Mouse (Mus musculus): ENCODE results near the gene Epn1.
A peak's percentile ranks its signal among the peaks of the same experiment; 100 is the strongest.

The Epn1 gene

DNA sequence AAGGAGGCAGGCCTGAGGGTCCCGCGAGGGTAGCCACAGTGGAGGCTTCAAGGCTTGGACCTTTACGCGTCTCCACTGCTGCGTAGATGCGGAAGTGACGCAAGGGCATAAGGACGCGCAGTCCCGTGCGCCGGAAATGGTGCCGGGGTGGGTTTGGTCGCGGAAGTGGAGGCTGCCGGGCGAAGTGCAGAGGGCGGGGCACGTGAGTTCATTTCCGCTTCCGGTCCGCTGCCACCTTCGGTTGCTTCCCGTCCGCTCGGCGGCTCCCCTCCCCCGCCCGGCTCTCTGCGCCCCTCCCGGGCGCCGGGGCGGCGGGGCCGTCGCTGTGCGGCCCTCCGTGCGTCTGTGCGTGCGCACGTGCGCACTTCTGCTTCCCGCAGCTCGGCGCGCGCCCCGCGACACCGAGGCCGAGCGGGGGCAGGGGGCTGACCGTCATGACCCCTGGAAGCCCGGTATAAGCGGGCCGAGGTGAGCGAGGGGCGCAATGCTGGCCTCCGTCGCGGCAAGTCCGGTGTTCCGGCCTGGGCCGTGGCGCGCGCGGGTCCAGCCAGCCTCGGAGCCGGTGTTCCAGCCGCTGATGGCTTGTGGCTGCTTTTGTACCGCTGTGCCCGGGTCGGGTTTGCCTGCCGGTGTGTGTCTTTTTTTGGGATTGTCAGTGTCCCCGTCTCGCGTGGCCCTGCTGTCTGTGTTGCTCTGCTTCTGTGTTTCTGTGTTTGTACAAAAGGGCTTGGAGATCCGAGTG, at the start of gene Epn1:
Epn1 (plus strand) TSS at position 226 of the 742 bp plus-strand sequence.
- DNase-seq (ENCODE audit: low spot score), result peak; percentile 89

DNA sequence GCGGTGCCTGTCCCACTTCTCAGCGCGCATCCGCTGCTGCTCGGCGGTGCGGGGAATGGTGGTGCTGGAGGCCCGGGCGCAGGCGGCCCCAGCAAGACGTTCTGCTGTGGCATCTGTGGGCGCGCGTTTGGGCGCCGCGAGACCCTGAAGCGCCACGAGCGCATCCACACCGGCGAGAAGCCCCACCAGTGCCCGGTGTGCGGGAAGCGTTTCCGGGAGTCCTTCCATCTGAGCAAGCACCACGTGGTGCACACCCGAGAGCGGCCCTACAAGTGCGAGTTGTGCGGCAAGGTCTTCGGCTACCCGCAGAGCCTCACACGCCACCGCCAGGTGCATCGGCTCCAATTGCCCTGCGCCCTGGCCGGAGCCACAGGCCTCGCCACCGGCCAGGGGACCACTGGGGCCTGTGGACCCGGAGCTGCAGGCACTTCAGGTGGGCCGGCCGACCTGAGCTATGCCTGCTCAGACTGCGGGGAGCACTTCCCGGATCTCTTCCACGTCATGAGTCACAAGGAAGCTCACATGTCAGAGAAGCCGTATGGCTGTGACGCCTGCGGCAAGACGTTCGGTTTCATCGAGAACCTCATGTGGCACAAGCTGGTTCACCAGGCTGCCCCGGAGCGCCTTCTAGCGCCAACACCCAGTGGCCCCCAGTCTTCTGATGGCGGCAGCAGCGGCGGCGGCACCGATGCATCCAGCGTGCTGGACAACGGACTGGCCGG, 49.3 kb upstream of the Epn1 start:
- no peak for DNase-seq (ENCODE audit: low spot score)

DNA sequence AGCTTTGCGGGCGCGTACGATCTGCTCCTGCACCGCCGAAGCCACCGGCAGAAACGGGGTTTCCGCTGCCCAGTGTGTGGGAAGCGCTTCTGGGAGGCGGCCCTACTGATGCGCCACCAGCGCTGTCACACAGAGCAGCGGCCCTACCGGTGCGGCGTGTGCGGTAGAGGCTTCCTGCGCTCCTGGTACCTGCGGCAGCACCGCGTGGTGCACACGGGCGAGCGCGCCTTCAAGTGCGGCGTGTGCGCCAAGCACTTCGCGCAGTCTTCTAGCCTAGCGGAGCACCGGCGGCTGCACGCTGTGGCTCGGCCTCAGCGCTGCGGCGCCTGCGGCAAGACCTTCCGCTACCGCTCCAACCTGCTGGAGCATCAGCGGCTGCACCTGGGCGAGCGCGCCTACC, 48.5 kb upstream of the Epn1 start:
- no peak for DNase-seq (ENCODE audit: low spot score)

DNA sequence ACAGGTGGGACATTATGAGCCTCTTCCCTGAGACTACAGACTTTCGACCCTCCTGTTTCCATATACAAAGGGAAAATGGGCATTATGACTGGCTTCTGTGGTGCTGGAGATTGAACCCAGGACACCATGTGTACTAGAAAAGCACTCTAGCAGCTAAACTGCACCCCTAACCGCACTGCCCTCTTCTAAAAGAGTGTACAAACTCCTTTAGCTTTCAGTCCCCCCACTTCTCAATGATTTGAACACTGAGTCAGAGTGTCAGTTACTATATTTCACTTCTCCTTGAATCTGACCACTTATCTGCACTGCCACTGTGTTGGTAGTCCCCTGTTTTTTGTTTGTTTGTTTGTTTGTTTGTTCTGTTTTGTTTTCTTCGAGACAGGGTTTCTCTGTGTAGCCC, 46.2 kb upstream of the Epn1 start, which contains the start of gene 4632433K11Rik:
4632433K11Rik (plus strand) TSS at position 301 of the 400 bp plus-strand sequence.
- no peak for DNase-seq (ENCODE audit: low spot score)

DNA sequence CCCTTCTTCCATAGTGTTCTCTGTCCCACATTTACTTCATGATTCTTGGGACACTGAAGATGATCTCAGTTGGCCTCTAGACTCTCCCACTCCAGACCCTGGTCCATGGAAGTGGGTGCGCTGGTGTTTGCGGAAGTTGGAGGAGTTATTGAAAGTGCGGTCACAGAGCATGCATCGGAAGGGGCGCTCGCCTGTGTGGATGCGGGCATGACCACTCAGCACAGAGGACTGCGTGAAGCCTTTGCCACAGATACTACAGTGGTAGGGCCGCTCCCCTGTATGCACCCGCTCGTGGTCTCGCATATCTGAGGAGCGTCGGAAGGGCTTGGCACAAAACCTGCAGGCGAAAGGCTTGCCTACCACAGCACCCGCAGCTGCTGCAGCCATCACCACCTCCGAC, 44.4 kb upstream of the Epn1 start:
- no peak for DNase-seq (ENCODE audit: low spot score)

DNA sequence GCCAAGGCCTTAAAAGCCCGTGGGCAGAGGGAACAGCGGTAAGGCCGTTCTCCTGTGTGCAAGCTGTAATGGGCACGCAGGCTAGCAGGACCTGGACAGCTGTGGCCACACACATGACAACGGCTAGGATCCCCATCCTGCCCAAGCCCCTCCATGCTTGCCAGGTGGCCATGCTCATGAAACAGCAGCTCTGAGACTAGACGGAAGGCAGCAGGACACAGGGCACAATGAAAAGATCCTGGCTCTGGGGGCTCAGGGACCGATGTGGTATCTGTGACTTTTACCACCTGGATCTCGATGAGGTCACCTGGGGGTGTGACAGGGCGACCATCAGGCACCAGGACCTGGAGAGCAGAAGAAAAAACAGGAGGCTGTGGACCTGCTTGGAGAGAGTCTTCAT, 43.9 kb upstream of the Epn1 start:
- DNase-seq (ENCODE audit: low spot score), result no peak

DNA sequence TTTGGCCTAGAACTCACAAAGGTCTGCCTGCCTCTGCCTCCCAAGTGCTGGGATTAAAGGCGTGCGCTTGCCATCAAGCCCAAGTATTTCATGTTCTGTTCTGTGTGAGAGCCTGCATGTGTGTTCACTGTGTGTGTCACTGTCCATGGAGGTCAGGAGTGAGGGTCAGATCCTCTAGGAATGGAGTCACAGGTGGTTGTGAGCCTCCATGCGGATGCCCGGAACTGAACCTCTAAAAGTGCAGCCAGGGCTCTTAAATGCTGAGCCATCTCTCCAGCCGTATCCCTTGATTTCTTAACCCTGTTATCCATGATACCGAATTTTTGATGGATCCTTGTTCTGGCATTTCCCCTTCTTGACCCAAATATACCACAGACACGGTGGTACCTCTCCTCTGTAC, 43.0 kb upstream of the Epn1 start:
- no peak for DNase-seq (ENCODE audit: low spot score)

DNA sequence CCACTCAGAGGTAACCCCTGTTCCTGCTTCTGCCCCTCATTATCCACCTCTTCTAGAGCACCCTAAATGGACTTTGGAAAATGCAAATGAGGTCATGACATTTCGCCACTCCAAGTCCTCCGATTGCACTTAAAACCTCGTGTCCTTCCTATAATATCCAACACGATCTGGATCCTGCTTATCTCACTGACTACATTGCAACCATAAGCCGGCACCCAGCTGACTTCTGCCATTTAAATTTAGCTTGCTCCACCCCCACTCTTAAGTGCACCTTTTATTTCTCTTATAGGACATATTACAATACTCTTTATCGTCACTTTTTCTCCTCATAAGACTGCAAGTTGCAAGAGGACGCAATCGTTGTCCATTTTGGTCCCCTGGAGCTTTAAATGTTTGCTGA, 42.6 kb upstream of the Epn1 start:
- DNase-seq (ENCODE audit: low spot score), result no peak

DNA sequence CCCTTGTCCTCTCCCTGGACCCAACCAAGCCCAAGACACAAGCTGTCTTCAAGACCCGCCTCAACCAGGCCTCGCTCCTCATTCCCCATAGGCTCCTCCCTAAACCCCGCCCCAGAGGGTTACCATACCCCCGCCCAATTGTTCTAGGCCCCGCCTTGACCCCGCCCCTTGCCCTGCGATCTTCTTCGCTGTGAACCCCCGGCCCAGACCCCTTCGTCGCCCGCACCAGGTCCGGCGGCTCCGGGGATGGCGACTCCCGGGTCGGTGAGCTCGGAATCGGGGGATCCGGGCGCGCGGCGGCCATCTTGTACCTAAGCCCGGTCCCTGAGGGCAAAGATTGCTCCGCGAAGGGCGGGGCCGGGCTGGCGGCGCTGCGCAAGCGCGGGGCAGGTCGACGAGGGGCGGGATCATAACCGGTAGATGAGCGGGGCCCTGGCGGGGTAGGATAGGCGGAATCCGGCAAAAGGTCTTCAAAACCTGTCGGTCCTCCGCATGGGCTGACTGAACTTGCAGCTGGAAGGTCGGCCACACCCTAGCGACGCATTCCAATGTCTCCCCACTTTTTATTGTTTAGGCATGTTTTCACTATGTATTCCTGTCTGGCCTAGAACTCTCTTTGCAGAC, 41.8 kb upstream of the Epn1 start, which contains the start of gene Zfp784:
Zfp784 (minus strand) TSS at position 338 of the 624 bp plus-strand sequence.
- peak; percentile 94 for DNase-seq (ENCODE audit: low spot score)

DNA sequence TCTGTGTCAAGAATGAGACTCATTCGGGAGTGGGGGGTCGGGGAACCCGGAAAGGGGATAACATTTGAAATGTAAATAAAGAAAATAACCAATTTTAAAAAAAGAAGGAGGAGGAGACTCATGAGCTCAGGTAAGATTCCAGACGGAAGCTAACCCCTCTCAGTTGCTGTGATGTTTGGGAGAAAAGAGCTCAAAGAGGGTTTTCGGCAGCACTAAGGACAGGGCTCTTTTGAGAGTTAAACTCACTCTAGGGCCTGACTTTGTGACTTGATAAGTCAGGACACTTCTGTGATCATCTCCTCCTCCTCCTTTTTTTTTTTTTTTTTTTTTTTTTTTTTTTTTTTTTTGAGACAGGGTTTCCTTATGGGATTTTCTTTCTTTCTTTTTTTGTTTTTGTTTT, 41.1 kb upstream of the Epn1 start:
- no peak for DNase-seq (ENCODE audit: low spot score)

DNA sequence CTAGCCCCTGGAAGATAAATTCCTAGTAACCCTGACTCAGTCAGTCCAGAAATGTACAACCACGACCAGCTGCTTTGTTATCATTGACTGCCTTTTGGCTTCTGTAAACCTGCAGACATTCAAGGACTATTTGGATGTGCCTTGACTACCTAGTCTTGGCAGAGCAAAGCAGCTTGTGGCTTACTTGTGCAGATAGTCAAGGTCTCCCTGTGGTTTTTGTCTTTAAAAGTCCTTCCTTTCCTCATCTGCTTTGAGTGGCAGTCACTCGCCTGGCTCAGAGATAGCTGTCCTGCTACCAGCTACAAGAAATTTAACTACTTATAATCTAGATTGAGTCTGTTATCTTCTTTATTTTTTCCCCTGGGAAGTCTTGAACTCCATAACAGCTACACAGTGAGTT, 35.1 kb upstream of the Epn1 start:
- no peak for DNase-seq (ENCODE audit: low spot score)

DNA sequence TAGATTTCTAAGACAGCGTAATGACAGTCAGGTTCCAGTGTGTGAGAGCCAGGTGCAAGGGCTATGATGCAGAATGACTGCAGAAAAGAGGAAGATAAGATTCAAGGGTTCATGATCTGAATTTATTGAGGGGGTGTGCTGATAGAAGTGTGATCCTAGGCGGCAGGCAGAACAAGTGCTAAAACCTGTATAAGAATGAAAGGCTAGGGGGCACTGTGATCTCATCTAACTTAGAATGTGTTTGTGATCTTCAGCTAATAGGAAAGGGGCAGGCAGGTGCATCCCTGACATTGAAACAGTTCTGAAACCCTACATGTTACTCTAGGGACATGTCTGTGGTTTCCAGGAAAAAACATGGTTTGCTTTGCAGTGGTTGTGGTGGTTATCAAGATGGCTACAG, 33.9 kb upstream of the Epn1 start:
- no peak for DNase-seq (ENCODE audit: low spot score)

DNA sequence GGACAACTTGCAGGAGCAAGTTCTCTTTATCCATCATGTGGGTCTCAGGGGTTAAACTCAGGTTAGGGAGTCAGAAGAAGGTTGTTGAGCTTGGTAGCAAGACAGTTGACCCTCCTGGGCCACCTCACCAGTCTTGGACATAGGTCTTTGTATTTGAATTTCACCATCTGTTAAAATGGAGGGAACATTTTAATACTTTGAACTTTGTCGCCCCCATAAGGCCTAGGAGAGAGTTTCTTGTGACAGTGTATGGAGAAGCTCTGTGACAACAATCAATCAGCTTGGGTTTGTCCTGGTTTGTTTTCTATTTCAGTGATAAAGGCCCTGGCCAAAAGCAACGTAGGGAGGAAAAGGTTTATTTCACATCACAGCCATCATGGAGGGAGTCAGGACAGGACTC, 32.7 kb upstream of the Epn1 start:
- no peak for DNase-seq (ENCODE audit: low spot score)

DNA sequence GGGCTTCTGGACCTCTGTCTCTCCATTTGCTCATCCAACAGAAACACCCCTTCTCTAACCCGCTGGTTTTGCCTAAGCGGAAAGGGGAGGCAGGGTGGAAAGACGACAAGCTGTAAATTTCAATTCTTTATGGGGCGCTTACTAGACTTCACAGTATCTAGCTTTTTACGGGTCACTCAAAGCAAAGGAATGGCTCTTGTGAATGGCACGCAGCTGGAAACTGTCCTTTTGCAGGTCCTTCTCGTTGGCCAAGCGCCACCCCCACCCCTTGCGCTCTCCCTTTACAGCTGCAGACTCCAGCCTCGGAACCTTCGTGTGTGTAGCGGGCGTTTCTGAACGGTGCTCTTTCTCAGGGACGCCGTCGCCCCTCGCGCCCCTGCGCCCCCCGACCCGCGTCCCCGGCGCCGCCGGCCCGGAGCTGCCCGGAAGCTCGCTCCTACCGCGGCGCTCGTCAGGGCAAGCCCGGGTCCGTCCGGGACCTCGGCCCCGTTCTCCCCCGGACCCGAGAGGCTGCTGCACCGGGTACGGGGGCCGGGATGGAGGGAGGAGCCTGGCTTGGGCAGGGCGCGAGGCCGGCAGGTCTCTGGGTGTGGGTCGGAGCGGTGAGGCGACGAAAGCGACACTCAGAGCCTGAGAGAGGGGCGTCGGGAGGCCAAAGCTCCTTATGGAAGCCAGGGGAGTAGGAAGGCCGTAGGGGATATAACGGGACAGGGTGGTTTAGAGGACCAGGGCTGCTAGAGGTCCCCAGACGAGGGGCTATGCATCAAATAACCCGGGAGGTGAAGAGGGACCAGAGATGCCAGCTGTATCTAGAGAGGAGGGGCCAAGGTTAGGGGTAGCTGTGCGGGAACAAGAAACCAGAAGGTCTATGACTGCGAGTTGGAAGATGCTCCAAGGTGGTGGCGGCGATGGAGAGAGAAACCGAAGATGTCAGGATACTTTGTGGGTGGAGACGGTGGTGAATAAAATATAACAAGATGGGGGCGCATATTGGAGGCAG, 28.5 kb upstream of the Epn1 start, which contains the start of gene Zfp580:
Zfp580 (plus strand) TSS at position 346 of the 1,000 bp plus-strand sequence.
- no peak for DNase-seq (ENCODE audit: low spot score)

DNA sequence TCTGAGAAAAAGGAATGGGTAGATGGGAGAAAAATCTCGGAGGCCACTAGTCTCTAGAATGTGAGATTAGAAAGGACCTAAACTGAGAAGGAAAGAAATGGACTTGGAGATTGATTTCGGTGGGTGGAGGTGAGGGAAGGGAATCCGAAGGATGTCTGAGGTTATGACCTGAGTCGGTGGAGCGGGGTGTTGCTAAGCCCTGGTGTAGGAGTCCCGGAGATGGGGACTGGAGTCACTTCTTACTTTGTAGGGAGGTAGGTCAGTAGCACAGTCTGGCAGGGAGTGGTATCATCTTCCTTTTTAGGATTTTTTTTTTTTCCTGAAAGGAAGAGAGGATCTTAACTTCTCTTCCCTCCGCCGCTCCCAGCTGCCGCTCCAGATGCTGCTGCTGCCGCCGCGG, 27.6 kb upstream of the Epn1 start:
- DNase-seq (ENCODE audit: low spot score), result no peak

DNA sequence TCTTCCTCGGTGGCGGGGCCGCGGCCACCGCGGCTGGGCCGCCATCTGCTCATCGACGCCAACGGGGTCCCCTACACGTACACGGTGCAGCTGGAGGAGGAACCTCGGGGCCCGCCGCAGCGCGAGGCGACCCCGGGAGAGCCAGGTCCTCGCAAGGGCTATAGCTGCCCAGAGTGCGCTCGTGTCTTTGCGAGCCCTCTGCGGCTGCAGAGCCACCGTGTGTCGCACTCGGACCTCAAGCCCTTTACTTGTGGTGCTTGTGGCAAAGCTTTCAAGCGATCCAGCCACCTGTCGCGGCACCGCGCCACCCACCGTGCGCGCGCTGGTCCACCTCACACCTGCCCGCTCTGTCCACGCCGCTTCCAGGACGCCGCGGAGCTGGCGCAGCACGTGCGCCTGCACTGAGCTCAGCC, 27.1 kb upstream of the Epn1 start:
- no peak for DNase-seq (ENCODE audit: low spot score)

DNA sequence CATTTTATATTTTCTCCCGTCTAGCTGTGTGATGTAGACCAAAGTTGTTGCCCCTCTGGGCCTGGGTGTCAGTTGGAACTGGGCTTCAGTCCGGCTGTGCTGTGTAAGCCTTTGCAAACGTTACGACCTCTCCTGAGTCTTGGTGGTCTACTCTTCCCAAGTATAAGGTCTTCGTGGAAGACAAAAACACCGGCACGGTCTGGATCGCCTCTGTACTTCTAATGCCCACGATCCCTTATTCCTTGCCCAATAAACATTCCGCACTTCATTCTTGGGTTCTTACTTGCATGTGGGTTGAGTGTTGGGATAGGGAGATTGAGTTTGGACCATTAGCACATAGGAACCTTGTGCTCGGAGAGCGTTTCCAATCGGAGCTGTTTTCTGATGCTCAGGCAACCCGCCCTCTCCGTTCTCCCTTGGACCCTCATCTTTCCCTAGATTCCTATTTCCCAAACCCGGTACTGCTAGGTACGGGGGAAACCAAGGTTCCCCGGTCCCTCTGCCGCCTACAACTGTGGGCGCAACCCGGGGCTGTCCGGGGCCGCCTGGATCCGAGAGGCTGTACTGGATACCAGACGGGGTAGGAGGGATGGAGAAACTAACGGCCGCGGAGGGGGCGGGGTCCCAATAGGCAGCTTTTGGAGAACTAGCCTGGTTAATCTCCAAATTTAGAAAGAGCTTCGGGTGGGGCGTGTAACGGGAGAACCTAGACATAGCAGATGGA, 26.4 kb upstream of the Epn1 start:
- DNase-seq (ENCODE audit: low spot score), result no peak

DNA sequence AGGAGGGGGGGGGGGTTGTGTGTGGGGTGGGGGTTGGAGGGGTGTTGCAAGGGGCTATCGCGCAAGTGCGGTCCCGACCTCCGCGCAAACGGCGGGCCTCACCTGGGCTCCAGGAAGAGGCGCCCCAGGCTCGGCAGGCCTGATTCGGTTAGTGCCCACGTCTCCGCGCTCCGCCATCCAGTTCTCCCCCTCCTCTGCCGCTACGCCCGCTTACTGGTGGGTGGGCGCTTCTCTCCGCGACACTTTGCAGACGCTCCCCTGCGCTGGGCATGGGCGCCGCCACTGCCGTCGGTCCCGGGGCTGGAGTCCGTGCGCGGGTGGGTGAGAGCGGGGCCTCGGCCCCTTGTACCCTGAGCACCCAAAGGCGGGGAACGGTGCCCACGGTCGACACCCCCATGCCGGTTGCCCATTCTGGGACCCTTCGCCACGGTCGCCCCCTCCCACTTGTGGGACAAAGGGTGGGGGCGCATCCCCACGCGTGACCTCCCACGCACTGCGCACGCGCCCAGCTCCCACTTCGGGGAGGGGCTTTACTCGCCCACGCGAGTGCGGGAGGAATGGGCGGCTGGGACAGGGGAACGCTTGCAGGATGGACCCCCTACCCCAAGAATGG, 23.3 kb upstream of the Epn1 start:
- DNase-seq (ENCODE audit: low spot score), result no peak

DNA sequence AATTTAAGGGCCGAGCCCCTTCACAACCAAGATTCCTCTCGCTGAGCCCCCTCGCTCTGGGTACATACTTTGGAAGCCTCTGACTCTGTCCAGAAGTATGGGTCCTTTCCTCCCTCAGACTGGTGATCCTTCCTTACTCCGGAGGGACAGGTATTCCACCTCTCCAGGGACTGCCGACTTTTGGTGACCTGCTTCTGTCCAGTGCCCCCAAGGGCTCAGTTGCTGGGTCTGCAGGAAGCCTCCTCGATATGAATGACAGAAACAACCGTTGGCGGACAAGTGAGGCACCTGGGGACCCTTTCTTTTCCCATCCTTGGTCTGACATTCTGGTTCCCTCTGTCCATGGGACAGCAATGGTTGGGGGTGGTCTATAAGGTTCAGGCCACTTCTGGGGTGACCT, 22.7 kb upstream of the Epn1 start:
- no peak for DNase-seq (ENCODE audit: low spot score)

DNA sequence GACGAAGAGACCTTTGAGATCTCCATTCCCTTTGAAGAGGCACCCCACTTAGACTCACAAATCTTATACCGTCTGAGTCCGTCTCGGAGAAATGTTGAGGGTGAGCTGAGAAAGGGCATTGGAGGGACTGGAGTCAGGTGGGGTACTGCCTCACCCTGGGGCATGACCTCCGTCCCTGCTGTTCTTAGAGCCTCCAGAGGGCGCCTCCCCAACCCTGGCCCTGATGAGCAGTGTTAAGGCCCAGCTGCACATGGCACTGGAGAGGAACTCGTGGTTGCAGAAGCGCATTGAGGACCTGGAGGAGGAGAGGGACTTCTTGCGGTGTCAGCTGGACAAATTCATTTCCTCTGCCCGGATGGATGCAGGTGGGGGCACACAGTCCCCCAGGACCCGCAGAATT, 22.2 kb upstream of the Epn1 start:
- no peak for DNase-seq (ENCODE audit: low spot score)

DNA sequence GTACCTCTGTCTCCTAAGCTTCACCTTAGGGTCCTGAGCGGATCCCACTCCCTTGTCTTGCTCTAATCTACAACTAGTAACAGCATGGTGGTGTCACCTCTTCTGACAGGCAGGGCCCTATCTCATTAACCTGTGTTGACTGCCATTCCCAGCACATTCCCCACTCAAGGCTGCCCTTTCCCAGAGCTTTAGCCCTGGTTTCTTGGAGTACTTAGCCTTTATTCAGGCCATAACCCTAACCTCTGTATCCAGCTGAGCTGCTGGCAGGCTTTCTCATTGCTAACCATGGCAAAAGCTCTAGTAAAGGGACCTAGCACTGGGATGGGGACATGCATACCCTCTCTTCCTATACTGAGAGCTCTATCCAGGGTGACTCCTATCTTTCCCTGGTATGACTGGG, 21.4 kb upstream of the Epn1 start:
- no peak for DNase-seq (ENCODE audit: low spot score)

Measured in spleen, adult 12 weeks (tissue).